Mouse (Mus musculus) monocyte, adult 59 days (primary cell): ENCODE measurements around the gene Clk1. TPM values are rescaled to one million over a fixed set of nuclear protein-coding genes. Genes with fewer than 3 reads are reported as not detected.

Experiments used
- total RNA-seq, 2 experiments: library from RNA; stranded (reverse); gene quantifications; one replicate each; pipeline ENCODE4 v1.2.4; 2023

Gene Clk1
- total RNA-seq, result 100 to 1,000 TPM; 866 to 913 TPM

GRCm38 (mm10) chr1:58423371-58424248 lies at the start of gene Clk1:
Clk1 (minus strand) TSS chr1:58424066.

GRCm38 (mm10) chr1:58445143-58445722 lies 21.4 kb upstream of the Clk1 start, which contains the start of the genes Nif3l1 and Ppil3:
Nif3l1 (plus strand) TSS chr1:58445151.
Ppil3 (minus strand) TSS chr1:58445486.

GRCm38 (mm10) chr1:58392652-58393283 lies 31.1 kb downstream of the Clk1 start, which contains the start of gene Bzw1:
Bzw1 (plus strand) TSS chr1:58392898.

Other genes with a start within 250 kb of the Clk1 start
- under 1 TPM in 1 of 2 experiments, not detected in 1; 0.16 TPM for gene Aox4, start 213.7 kb downstream of the Clk1 start, total RNA-seq
- under 1 TPM in 1 of 2 experiments, not detected in 1; 0.12 TPM for gene Aox2, start 145.7 kb downstream of the Clk1 start, total RNA-seq
- 100 to 1,000 TPM; 109 to 110 TPM for gene Bzw1, start 31.2 kb downstream of the Clk1 start, total RNA-seq
- gene Nif3l1, start 21.1 kb upstream of the Clk1 start, total RNA-seq, result 10 to 100 TPM in 1 of 2 experiments, 1 to 10 TPM in 1; 6.9 to 12.1 TPM
- gene Ppil3, start 21.4 kb upstream of the Clk1 start, total RNA-seq, result 10 to 100 TPM; 21.3 to 23.5 TPM
- gene Orc2, start 81.0 kb upstream of the Clk1 start, total RNA-seq, result 10 to 100 TPM; 10.1 to 12.7 TPM
- 10 to 100 TPM in 1 of 2 experiments, 1 to 10 TPM in 1; 5.3 to 11.0 TPM for gene Fam126b, start 162.3 kb upstream of the Clk1 start, total RNA-seq
- 10 to 100 TPM; 40.6 to 42.1 TPM for gene Ndufb3, start 162.3 kb upstream of the Clk1 start, total RNA-seq